Mouse (Mus musculus) neural tube, embryonic 10.5 days (tissue): Measurements from ENCODE around the gene Cdh13.

Source experiments
- DNase-seq: peaks from one replicate; pipeline ENCODE4 v3.0.0-alpha.2; 2017; ENCODE audit warnings: low spot score; ENCODE audit errors: extremely low spot score

The Cdh13 gene

DNA sequence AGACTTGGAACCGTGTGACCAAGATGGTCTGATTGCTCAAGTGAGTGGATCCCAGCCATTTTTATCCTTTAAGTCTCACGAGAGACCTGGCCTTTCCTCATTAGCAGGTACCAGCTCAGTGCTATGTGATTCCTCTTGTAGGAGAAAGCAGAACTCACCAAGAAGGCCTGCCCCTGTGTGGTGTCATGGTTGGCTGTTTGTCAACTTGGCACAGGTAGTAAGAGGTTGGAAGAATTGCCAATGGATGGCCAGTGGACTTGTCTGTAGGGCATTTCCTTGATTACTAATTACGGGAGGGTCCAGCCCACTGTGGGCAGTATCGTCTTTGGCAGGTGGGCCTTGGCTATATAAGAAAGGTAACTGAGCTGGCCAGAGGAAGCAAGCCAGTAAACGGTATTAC, 281.7 kb downstream of the Cdh13 start:
- DNase-seq: no peak

- no peak for DNase-seq
Observed at GRCm38 (mm10) chr8:118565887-118566747, 282.6 kb downstream of the Cdh13 start.

GRCm38 (mm10) chr8:118569366-118569765, 285.8 kb downstream of the Cdh13 start:
- DNase-seq: no peak

DNA sequence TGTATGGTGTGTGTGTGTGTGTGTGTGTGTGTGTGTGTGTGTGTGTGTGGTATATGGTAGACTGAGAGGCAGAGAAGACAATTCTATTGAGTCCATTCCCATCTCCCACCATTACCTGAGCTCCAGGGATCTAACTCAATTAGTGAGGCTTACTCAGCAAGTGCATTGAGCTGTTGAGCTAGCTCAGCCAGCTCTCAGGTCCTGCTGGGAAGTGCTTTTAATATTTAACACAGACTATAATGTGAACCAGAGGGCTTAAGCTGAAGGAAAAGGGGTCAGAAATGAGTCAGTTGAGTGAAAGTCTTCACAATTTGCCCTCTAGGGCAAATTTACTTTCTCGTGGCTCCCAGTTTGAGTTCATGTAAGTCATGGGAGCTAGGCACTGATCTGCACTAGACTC, 297.7 kb downstream of the Cdh13 start:
- no peak for DNase-seq

GRCm38 (mm10) chr8:118582185-118582584, 298.7 kb downstream of the Cdh13 start:
- no peak for DNase-seq

DNA sequence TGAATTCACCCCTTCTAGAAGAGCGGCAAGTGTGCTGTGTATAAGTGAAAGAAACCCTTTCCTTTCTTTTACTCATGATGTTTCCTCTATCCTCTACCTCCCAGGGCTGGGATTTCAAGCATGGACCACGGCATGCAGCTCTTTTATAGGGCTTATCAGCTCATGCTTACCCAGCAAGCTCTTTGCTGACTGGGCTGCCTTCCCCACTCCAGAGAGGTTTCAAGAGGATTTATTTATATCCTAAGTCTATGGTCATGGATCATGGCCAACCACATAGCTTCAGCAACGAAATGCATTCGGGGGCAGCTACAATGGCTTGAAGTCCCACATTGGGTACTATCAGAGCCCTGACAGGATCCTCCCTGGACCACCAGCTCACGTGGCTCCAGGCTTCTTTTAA, 304.4 kb downstream of the Cdh13 start:
- no peak for DNase-seq

DNA sequence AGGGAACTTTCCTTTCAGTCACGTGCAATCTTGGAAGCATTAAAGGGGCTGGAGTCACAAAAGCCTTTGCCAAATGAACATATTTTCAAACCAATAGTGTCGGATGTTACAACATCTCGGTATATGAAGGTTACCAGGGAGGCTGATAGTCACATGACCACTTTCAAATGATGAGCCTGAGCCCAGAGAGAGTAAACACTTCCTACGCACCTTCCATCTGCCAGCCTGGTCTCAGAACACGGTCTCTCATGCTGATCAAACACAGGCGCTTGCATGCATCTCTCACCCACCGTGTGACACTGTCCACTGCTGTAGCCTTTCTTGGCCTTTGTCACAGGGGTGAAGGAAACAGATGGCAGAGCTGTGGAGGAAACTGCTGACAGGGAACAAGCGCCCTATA, 313.3 kb downstream of the Cdh13 start:
- DNase-seq: no peak

DNA sequence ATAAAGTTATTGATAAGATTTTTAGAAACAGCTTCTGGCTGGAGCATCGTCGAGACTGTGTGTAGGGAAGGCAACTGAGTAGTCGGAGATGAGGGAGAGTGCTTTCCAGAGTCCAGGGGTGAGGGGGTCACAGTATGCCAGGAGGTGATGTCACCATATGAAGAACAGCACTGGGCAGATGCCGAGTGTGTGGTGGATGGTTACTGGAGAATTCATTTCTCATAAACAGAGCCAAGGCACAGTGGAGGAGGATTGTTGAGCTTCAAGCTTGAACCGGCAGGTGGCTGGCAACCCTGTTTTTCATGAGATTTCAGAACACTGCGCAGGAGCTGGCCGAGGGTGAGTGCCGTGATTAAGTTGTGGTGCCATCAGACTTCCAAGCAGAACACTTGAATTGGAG, 317.8 kb downstream of the Cdh13 start:
- no peak for DNase-seq

DNA sequence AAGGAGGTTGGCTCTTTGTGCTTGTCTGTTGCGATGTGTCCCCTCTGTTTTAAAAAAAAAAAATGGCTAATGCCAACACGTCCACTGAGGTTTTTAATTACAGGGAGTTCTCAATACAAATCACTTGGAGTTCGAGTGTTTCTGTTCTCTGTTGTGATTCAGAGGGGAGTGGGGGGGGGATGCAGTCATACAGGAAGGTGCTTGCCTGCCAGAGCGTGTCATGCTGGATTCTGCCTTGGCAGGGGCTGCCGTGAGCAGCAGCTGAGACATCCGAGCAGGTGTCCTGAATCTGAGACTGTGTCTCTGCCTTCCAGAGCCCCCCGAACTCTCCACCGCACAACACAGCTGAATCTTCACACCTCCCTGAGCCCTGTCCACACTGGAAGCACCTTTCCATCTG, 318.5 kb downstream of the Cdh13 start:
- DNase-seq: no peak

- DNase-seq: no peak
Observed at GRCm38 (mm10) chr8:118611551-118611950, 328.0 kb downstream of the Cdh13 start.

GRCm38 (mm10) chr8:118618195-118618594, 334.7 kb downstream of the Cdh13 start:
- no peak for DNase-seq

DNA sequence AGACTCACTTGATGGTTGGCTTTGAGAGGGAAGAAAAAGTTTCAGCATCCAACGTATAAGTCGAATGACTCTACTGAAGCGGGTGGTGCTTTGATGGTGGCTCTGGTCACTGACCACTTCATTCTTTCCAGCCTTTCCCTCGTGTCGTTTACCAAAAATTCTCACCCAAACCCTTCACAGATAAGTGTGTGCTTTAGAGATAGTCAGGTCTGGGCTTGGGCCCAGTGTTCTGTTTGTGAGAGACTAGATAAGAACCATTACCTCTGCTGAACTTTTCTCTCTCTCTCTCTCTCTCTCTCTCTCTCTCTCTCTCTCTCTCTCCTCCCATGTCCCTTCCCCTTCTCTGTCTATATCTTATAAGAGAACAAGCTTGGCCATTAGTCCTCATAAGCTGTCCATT, 342.9 kb downstream of the Cdh13 start:
- no peak for DNase-seq

DNA sequence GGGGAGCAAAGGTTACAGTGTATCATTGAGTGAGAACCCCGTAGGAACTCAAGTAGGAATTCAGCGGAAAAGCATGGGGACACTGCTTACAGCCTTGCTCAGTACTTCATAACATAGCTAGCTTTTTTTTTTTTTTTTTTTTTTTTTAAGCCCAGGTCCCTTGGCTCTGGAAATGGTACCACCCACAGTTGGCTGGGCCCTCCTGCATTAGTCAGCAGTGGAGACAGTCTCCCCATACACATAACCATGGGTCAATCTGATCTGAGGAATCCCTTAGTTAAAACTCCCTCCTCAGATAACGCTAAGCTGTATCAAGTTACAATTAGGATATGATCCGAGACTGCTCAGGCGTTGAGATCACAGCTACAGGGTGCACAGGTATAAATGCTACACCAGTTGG, 344.2 kb downstream of the Cdh13 start:
- no peak for DNase-seq

- DNase-seq: no peak
Observed at GRCm38 (mm10) chr8:118628702-118629101, 345.2 kb downstream of the Cdh13 start.

DNA sequence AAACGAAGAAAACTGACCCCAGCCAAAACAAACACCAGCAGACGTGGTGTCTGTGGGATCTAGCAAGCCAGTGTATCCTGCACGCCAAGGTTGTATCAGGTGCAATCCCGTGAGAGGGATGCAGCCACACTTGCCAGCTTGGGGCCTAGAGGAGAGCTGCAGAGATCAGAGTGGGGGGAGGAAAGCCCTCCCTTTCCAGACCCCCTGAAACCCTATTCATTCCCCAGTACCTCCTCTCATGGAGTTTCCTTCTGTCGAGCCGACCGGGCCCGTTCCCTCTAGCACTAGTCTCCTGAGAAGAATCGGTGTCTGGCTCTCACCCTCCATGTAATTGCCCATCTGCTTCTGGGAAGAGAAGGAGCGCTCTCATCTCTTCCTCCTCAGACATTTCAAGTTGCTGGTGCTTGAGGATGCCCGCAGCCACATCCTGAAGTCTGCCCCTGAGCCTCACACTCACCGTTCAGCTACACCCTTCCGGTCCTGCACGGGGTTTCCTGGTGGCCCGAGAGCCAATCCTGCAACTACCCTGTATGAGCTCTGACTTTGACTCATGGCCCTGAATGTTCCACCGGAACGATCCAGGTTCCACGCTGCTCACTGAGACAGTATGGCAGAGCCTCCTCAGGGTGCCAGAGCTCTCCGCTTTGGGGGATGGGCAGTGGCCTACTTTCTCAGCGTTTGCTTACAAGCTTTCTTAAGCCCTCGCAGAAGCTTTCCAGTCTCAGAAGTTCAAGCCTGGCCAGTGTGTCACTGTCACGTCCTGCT, 351.9 kb downstream of the Cdh13 start:
- DNase-seq: no peak

DNA sequence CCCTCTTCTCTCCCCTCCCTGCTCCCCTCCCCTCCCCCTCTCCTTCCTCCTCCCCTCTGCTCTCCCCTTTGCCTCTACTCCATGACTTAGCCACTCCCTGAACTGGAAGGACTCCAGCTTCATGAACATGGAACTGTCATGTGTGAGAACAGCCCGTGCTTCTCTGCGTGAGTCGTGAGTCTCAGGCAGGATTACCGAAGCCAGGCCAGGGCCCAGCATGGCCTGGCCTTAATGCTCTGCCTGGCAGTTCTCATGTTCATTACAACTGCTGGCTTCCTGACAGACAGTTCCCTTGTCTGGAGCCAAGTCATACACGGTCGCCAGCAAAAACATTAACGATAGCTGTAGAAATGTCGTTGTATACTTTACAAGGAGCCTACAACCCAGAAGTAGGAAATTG, 356.1 kb downstream of the Cdh13 start:
- DNase-seq: no peak

DNA sequence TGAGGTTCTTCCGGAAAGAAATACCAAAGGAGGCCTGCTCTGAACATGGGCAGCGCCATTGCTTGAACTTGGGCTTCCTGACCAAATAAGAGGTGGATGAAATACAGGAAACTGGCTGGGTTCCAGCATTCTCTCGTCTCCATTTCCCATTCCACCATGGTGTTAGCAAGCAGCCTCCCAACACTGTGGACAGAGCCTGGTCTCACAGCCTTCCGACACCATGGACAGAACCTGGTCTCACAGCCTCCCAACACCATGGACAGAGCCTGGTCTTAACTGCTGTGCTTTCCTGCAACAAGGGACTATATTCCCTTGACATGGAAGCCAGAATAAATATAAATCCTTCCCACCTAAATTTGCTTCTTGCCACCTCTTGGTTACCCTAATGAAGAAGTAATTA, 358.3 kb downstream of the Cdh13 start:
- no peak for DNase-seq

- no peak for DNase-seq
Observed at GRCm38 (mm10) chr8:118648801-118649537, 365.4 kb downstream of the Cdh13 start.

DNA sequence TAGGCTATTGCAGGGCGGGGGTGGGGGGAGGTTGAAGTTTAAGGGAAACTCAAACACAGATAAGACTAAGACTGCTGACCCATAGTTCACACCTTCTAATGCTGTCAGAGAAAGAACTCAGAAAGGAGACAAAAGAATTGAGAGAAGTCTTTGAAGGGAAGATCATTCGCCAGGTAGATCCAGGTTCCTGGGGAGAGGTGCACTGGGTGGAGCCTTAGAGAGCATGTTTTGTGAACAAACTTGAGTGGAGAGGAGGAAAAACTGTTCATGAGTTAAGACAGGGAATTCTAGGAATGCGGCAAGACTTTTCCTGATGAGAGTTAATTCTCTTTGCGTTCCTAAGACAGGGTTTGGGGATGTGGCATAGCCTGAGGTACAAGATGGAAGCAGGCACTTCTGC, 366.4 kb downstream of the Cdh13 start:
- no peak for DNase-seq

- DNase-seq: no peak
Observed at GRCm38 (mm10) chr8:118662001-118662829, 378.7 kb downstream of the Cdh13 start.

GRCm38 (mm10) chr8:118665081-118665480, 381.5 kb downstream of the Cdh13 start:
- DNase-seq: no peak
